Mouse (Mus musculus) monocyte, adult 5-6 weeks (primary cell): ENCODE results near the gene A930018P22Rik. TPM values are rescaled to one million over a fixed set of nuclear protein-coding genes. Genes with fewer than 3 reads are reported as not detected.
"Not testable (repeated sequence)": the region's sequence is repeated elsewhere in the genome, so short reads cannot be mapped to it uniquely, and the experiment has no call there.

ENCODE experiments used
- ATAC-seq: fragments of 153-309, 156-312 bp; replicated peaks from 2 replicates; pipeline ENCODE4 v1.8.0; 2017; ENCODE audit warnings: mild to moderate bottlenecking; ENCODE audit not compliant: low TSS enrichment, insufficient number of reproducible peaks, severe bottlenecking, poor library complexity, low FRiP score
- total RNA-seq: library from RNA; stranded (forward); fragments of 200-1000, 200-491, 200-594 nt; gene quantifications from 3 replicates; pipeline ENCODE4 v1.2.3, GENCODE M21; 2017

The A930018P22Rik gene
- total RNA-seq: not detected in 3 replicates

- peak; percentile 88 for ATAC-seq
Observed at GRCm38 (mm10) chr2:104122505-104123378, at the start of gene A930018P22Rik. Gene A930018P22Rik (plus strand): TSS chr2:104122769.

GRCm38 (mm10) chr2:104078285-104078684, 44.3 kb upstream of the A930018P22Rik start:
- ATAC-seq: not testable (repeated sequence)

GRCm38 (mm10) chr2:104081436-104082050, 41.0 kb upstream of the A930018P22Rik start:
- ATAC-seq: not testable (repeated sequence)

DNA sequence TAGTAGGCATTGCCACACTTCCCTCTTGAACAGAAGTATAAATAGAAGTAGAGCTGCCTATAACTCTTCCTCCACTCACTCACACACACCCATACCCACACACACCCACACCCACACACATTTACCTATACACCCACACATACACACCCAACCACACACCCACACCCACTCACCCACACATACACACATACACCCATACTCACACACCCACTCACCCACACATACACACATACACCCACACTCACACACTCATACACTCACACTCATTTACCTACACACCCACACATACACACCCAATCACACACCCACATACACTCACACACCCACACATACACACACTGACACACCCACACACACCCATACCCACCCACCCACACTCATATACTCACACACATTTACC, 40.1 kb upstream of the A930018P22Rik start:
- ATAC-seq: no peak

DNA sequence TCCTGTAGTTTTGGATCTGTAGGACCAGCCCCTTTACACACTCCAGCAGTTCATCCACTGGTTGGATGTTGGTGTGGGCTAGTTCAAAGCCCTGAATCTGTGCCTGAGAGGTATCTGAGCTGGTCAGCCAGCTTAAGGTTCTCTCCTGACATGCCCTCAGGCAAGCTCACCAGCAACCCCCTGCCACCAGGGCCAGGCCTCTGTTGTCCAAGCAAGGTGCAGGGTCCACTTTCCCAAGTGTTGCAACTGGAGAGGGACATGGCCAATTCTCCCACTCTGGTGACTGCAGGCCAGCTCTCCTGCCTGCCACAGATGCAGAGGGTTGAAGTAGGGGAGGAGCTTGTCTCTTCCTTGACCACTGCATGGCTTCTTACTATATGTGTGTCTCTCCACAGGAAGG, 38.5 kb upstream of the A930018P22Rik start:
- not testable (repeated sequence) for ATAC-seq

- not testable (repeated sequence) for ATAC-seq
Observed at GRCm38 (mm10) chr2:104087562-104087961, 35.0 kb upstream of the A930018P22Rik start.

DNA sequence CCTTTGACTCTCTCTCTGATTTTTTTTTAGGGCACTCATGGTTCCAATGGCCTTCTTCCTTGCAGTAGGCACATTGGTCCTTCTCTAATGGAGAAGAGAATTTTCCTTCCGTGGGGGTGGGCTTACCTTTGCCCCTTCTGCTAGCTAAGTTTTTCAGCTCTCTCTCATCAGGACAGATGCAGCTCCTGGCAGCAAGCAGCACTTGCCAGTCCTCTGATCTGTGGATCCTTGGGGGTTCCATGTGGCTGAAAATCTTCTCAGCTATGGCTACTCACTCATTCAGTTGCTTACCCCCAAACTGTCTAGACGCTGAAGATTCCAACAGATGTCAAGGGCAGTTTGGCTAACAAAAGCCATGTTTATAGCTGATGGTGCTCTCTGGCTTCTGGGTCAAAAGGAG, 29.3 kb upstream of the A930018P22Rik start:
- ATAC-seq: no peak

- no peak for ATAC-seq
Observed at GRCm38 (mm10) chr2:104095741-104096213, 26.8 kb upstream of the A930018P22Rik start, which contains the start of gene Cd59a. Gene Cd59a (plus strand): TSS chr2:104095801.

- ATAC-seq: no peak
Observed at GRCm38 (mm10) chr2:104096256-104096655, 26.3 kb upstream of the A930018P22Rik start.

DNA sequence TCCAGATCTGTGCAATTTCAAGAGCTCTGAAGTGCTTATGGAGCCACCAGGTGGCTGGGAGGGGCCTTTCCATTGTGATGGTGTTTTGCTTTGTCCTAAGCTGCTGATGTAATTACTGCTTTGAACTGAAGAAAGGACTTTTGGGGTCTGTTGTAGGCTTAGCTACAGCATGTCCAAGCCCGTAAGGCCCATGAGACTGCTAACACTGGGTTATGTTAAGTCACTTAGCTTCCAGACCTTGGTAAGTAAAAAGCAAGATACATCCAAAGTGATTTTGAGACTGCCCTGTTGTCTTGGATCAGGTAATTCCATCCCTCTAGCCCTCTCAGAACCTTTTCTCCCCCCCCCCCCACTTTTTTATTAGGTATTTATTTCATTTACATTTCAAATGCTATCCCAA, 25.8 kb upstream of the A930018P22Rik start:
- not testable (repeated sequence) for ATAC-seq

GRCm38 (mm10) chr2:104097396-104097795, 25.2 kb upstream of the A930018P22Rik start:
- ATAC-seq: not testable (repeated sequence)

GRCm38 (mm10) chr2:104098529-104099230, 23.9 kb upstream of the A930018P22Rik start:
- ATAC-seq: no peak

DNA sequence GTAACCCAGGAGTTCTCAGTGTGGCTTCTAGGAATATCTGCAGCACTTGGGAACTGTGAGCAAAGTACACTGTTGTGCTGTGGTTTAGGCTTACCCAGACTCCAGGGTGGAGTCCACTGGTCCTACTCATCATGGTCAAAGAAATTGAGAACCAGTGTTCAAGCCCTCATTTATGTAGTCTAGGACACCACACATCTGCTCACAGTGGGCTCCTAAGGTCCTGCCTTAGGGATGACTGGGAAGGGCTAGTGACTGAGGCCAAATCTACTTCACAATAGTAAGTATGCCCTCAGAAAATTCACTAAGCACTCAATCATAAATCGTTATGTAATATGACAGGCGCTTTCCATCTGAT, 23.4 kb upstream of the A930018P22Rik start:
- no peak for ATAC-seq

DNA sequence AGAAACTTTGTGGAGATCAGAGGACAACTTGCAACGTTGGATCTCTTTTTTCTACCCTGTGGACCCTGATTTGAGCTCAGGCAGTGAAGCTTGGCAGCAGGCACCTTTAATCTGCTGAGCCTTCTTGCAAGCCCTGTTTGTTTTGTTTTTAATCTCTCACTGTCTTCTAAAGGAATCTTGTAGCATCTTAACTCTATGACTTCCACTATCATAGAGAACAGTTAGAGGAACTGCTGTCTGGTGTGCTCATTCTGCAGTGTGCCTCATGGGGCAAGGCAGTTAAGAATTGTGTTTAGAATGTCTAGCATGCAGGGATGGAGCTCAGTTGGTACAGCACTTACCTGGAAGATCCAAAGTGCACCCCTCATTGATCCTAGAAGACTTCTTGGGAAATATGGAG, 22.6 kb upstream of the A930018P22Rik start:
- ATAC-seq: no peak

DNA sequence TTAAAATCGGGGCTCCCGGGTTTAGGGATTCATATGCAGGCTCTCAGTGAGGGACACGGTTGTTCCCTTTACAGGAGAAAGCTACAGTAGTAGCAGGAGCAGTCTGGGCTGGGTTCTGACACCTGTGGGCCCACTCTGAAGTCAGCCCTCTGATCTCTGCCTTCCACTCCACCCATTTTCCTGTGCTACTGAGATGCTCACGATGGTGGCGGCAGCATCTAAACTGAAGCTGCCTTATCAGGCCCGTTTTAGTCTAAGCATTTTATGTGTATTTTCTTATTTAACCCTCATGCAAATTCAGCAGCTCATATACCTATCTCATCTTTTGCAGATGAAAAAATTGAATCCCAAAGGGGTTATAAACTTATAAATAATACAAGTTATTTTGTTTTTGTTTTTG, 17.8 kb upstream of the A930018P22Rik start:
- no peak for ATAC-seq

GRCm38 (mm10) chr2:104109021-104109420, 13.5 kb upstream of the A930018P22Rik start:
- ATAC-seq: not testable (repeated sequence)

- no peak for ATAC-seq
Observed at GRCm38 (mm10) chr2:104109528-104109927, 13.0 kb upstream of the A930018P22Rik start.

DNA sequence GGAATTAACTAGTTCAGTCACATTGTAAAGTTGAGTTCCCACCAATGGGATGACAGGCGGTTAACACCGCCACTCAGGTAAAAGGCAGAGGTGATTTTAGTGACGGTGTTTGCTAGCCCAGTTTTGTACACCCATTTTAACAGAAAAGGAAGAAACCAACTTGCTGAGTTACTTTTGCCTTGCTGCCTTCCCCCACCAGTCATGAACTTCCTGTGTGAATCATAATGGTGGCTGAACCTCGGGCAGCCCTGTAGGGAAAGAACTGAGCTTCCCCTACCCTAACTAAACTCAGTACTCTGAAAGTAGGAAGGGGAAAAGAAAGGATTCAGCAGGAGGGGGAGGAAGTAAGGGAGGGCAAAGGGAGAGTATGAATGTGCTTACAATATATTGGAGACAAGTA, 12.5 kb upstream of the A930018P22Rik start:
- ATAC-seq: no peak

DNA sequence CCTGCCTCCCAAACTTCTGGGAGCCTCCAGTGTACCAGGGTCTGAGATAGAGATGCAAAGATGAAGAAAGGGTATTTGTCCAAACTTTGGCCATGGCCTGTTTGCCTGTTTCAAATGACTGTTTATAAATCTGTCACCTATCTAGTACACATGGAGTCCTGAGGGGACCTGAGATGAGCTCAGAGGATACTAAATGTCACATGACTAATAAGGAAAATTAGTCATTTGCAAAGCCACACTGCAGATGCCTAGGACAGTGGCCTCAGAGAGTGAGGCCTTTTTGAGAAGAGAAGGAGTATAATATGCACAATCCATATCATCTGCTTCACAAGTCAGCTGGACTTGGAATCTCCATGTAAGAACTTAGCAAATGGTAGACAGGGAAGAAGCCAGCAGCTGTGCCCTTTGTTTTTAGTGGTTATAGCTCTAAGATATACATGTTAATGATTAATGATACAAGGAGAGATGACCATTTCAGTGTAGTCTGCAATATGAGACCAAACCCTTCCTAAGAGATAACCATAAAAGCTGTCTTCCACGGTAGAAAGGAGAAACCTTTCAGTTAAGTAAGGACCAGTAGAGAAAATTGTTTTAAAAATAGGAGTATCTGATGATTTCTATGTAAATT, 11.3 kb upstream of the A930018P22Rik start:
- ATAC-seq: not testable (repeated sequence)
